Mouse (Mus musculus): ENCODE results near the gene Bfsp2. TPM values are rescaled to one million over a fixed set of nuclear protein-coding genes. Genes with fewer than 3 reads are reported as not detected.

Bfsp2 gene
- polyA plus RNA-seq, 1 experiment from 2014 or later: 1.1 TPM

DNA sequence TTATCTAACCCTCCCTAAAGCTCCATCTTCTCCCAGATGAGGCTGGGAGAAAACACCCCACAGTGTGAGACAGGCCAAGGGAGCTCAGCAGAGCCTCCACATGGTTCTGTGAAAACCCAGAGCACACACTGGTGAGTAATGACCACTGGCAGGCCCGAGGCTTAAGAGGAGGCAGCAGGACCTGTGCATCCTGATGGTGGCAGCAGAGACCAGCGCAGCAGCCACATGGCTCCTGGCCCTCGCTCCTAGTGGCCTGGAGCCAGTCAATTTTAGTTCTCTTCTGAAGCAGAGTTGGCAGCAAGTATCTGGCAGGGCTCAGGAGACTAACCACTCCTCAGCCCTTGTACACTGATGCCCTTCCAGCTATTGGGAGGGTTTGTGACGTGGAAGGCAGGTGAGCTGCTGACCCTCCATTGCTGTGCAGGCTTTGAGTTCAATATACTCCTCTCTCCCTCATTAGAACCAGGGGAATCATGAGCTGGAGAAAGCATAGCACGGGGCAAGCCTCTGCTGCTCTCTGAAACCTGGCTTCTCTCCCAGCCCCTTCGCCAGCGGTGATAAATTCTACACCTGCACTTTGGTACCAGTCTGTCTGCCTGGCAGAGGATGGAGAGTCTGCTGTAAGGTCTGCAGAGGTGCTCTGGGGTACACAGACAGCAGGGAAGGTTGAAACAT, 14.3 kb upstream of the Bfsp2 start:
- peaks cover 5% of the 10 kb centered on the region; the same call in 1 of the 2 replicates for H3K4me1 ChIP-seq (ENCODE audit: control insufficient read depth, insufficient read depth, low read length)
- no peak overlapping the region for H3K27ac ChIP-seq (replicated peaks; ENCODE audit: low read depth, low read length)
- H3K4me3 ChIP-seq (ENCODE audit: low read depth, low read length): no peak overlapping the region
- H3K27me3 ChIP-seq (ENCODE audit: control insufficient read depth, insufficient read depth, low read length): no peaks in the 10 kb centered on the region
- peak; percentile 84 for DNase-seq (ENCODE audit: low spot score)
- H3K4me2 ChIP-seq (ENCODE audit: low read depth, severe bottlenecking): no peak overlapping the region
- ATAC-seq (ENCODE audit: insufficient number of reproducible peaks, low FRiP score, low TSS enrichment, low read depth): peak; percentile 70
- H3K9me3 ChIP-seq (ENCODE audit: control insufficient read depth, low read length): no peaks in the 10 kb centered on the region
- H3K9ac ChIP-seq (ENCODE audit: low read length): no peak overlapping the region
- WGBS: 29% methylated on average over 7 of the region's 7 CpGs
- H3K36me3 ChIP-seq (ENCODE audit: control insufficient read depth, insufficient read depth, low read length): no peaks in the 10 kb centered on the region

DNA sequence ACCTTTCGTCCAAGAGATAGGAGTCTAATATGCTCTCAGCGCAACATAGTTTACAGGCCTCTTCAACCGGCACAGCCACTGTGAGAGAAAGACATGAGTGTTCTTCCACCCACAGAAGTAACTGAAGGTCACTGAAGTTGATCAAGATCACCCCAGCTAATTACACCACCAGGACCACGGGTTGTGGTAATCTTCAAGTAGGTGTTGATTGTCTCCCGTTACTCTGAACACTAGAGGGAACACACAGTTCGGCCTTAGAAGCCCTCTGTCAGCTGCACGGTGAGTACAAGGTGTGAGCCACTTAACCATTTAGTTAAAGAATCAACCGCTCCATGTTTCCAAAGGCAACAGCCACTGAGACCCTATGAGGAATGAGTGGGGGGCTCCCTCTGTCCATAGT, 11.8 kb upstream of the Bfsp2 start:
- no peak overlapping the region for H3K27ac ChIP-seq (replicated peaks; ENCODE audit: low read depth, low read length)
- H3K9me3 ChIP-seq (ENCODE audit: control insufficient read depth, low read length): no peaks in the 10 kb centered on the region
- no peak overlapping the region for H3K9ac ChIP-seq (ENCODE audit: low read length)
- DNase-seq (ENCODE audit: low spot score): no peak
- H3K27me3 ChIP-seq (ENCODE audit: control insufficient read depth, insufficient read depth, low read length): no peaks in the 10 kb centered on the region
- H3K4me2 ChIP-seq (ENCODE audit: low read depth, severe bottlenecking): no peak overlapping the region
- WGBS: 61% methylated on average over 8 of the region's 8 CpGs
- H3K4me1 ChIP-seq (ENCODE audit: control insufficient read depth, insufficient read depth, low read length): peaks cover 7% of the 10 kb centered on the region
- H3K36me3 ChIP-seq (ENCODE audit: control insufficient read depth, insufficient read depth, low read length): no peaks in the 10 kb centered on the region
- ATAC-seq (ENCODE audit: insufficient number of reproducible peaks, low FRiP score, low TSS enrichment, low read depth): no peak
- H3K4me3 ChIP-seq (ENCODE audit: low read depth, low read length): no peak overlapping the region

DNA sequence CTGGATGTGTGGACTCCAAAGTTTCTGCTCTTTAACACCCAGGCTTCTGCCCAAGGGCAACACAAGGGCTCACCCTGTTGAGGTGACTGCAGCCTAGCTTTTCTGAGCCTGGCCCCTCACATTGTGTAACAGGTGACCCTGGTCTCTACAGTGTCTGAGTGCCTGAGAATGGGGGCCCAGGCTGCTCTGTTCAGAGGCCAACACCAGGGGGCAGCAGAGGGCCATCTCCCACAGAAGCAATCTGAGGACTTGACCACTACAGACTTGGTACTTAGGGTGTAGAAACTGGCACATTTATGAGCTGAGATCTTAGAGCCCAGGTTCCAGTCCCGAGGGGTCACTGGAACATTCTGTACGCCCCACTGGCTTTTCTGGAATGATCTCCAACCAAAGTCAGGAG, 10.2 kb upstream of the Bfsp2 start:
- Histone ChIP-seq H3K9me3 (ENCODE audit: control insufficient read depth, low read length) (no peaks in the 10 kb centered on the region), H3K4me3 (ENCODE audit: low read depth, low read length) (no peak overlapping the region), H3K36me3 (ENCODE audit: control insufficient read depth, insufficient read depth, low read length) (no peaks in the 10 kb centered on the region), H3K9ac (ENCODE audit: low read length) (no peak overlapping the region), H3K4me2 (ENCODE audit: low read depth, severe bottlenecking) (no peak overlapping the region), H3K27ac (replicated peaks; ENCODE audit: low read depth, low read length) (no peak overlapping the region), H3K4me1 (ENCODE audit: control insufficient read depth, insufficient read depth, low read length) (peaks cover 9% of the 10 kb centered on the region), H3K27me3 (ENCODE audit: control insufficient read depth, insufficient read depth, low read length) (no peaks in the 10 kb centered on the region)
- peak; percentile 89 for DNase-seq (ENCODE audit: low spot score)
- peak; percentile 37; the same call in 1 of the 2 replicates for ATAC-seq (ENCODE audit: insufficient number of reproducible peaks, low FRiP score, low TSS enrichment, low read depth)
- 13% methylated on average over 2 of the region's 2 CpGs for WGBS

DNA sequence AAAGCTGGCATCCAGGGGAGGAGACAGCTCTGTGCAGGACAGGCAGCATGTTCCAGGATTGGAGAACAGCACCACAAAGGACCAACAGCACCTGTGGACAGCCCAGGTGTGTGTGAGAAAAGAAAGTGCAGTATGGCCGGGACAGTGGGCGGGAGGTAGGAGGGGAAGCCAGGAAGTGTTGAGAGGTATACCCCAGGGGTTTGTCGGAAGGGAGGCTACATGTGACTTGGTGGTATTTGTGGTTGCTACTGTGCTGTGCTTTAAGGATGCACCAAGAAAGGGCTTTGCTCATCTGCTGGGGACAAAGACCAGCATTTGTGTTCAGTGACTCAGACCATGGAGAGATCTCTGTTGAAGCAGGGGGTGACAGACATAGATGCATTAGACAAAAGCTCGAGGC, 9.7 kb upstream of the Bfsp2 start:
- Histone ChIP-seq H3K27ac (replicated peaks; ENCODE audit: low read depth, low read length) (no peak overlapping the region), H3K4me1 (ENCODE audit: control insufficient read depth, insufficient read depth, low read length) (peaks cover 9% of the 10 kb centered on the region), H3K9me3 (ENCODE audit: control insufficient read depth, low read length) (no peaks in the 10 kb centered on the region), H3K27me3 (ENCODE audit: control insufficient read depth, insufficient read depth, low read length) (no peaks in the 10 kb centered on the region), H3K36me3 (ENCODE audit: control insufficient read depth, insufficient read depth, low read length) (no peaks in the 10 kb centered on the region), H3K9ac (ENCODE audit: low read length) (no peak overlapping the region), H3K4me3 (ENCODE audit: low read depth, low read length) (no peak overlapping the region), H3K4me2 (ENCODE audit: low read depth, severe bottlenecking) (no peak overlapping the region)
- DNase-seq (ENCODE audit: low spot score) (no peak), ATAC-seq (ENCODE audit: insufficient number of reproducible peaks, low FRiP score, low TSS enrichment, low read depth) (no peak)
- WGBS: 73% methylated on average over 4 of the region's 4 CpGs

DNA sequence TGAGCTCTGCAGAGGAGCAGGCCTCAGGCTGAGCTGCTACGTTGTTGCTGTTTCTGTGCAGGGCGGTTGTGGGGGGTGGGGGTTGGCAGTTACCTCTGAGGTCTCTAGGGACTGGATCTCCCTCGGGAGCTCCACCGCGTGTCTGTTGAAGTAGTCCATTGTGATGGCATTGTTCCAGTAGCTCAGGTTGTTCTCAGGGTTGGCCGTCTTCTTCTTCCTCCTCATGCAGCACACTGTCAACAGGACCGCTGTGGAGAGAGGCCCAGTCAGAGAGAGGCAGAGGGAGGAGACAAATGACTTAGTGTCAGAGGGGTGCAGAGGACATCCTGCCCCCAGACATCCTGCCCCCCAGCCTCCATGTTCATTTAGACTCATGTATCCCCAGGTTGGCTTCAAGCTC, 8.9 kb upstream of the Bfsp2 start:
- no peak overlapping the region for H3K4me2 ChIP-seq (ENCODE audit: low read depth, severe bottlenecking)
- DNase-seq (ENCODE audit: low spot score) (no peak), ATAC-seq (ENCODE audit: insufficient number of reproducible peaks, low FRiP score, low TSS enrichment, low read depth) (no peak)
- H3K36me3 ChIP-seq (ENCODE audit: control insufficient read depth, insufficient read depth, low read length): no peaks in the 10 kb centered on the region
- no peaks in the 10 kb centered on the region for H3K9me3 ChIP-seq (ENCODE audit: control insufficient read depth, low read length)
- H3K9ac ChIP-seq (ENCODE audit: low read length): no peak overlapping the region
- no peak overlapping the region for H3K4me3 ChIP-seq (ENCODE audit: low read depth, low read length)
- no peaks in the 10 kb centered on the region for H3K27me3 ChIP-seq (ENCODE audit: control insufficient read depth, insufficient read depth, low read length)
- H3K4me1 ChIP-seq (ENCODE audit: control insufficient read depth, insufficient read depth, low read length): peaks cover 4% of the 10 kb centered on the region
- H3K27ac ChIP-seq (replicated peaks; ENCODE audit: low read depth, low read length): no peak overlapping the region
- WGBS: 72% methylated on average over 6 of the region's 7 CpGs

DNA sequence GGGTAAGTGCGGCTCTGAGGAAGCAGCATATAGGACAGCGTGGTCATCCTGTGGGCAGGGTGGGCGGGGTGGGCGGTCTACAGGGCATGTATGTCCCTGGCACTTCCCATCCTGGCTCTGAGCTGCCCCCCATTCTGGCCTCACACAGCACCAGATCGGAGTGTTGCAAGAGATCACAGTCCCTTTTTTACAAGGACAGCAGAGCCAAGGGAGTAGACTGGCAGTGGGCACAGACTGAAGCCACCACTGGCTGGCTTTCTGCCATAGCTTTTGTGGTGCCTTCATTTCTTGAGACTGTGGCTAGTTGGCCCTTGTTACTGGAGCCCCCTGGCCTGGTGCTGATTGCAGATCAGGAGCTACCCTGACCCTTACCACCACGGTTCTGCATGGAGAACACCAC, 6.0 kb upstream of the Bfsp2 start:
- Histone ChIP-seq H3K27me3 (ENCODE audit: control insufficient read depth, insufficient read depth, low read length) (no peaks in the 10 kb centered on the region), H3K4me2 (ENCODE audit: low read depth, severe bottlenecking) (no peak overlapping the region), H3K4me1 (ENCODE audit: control insufficient read depth, insufficient read depth, low read length) (peaks cover 4% of the 10 kb centered on the region), H3K4me3 (ENCODE audit: low read depth, low read length) (no peak overlapping the region), H3K9ac (ENCODE audit: low read length) (no peak overlapping the region; the same call in 1 of the 2 replicates), H3K36me3 (ENCODE audit: control insufficient read depth, insufficient read depth, low read length) (no peaks in the 10 kb centered on the region), H3K27ac (replicated peaks; ENCODE audit: low read depth, low read length) (no peak overlapping the region), H3K9me3 (ENCODE audit: control insufficient read depth, low read length) (no peaks in the 10 kb centered on the region)
- WGBS: 79% methylated on average over 6 of the region's 6 CpGs
- DNase-seq (ENCODE audit: low spot score): no peak
- no peak for ATAC-seq (ENCODE audit: insufficient number of reproducible peaks, low FRiP score, low TSS enrichment, low read depth)

DNA sequence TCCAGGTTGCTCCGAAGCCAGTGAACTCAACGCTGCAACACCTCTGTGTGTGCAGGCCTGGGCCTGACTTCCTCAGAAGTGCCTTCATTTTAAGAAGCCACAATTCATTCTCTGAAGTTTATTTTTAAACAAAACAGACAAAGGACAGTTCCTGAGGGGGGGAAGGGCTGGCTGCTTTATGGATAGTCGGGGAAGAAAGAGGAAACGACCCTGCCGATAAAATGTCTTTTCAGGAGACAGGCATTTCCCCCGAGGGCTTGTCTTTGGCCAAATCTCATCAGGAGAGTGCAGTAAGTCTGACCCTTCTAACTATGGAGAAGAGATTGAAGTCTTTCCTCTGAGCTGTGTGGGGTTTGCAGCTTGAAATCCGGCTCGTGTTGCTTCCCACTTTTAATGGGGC, 5.4 kb upstream of the Bfsp2 start:
- no peak for ATAC-seq (ENCODE audit: insufficient number of reproducible peaks, low FRiP score, low TSS enrichment, low read depth)
- Histone ChIP-seq H3K9me3 (ENCODE audit: control insufficient read depth, low read length) (no peaks in the 10 kb centered on the region), H3K4me3 (ENCODE audit: low read depth, low read length) (no peak overlapping the region), H3K4me2 (ENCODE audit: low read depth, severe bottlenecking) (no peak overlapping the region), H3K36me3 (ENCODE audit: control insufficient read depth, insufficient read depth, low read length) (no peaks in the 10 kb centered on the region), H3K4me1 (ENCODE audit: control insufficient read depth, insufficient read depth, low read length) (peaks cover 7% of the 10 kb centered on the region), H3K27me3 (ENCODE audit: control insufficient read depth, insufficient read depth, low read length) (no peaks in the 10 kb centered on the region), H3K27ac (replicated peaks; ENCODE audit: low read depth, low read length) (no peak overlapping the region), H3K9ac (ENCODE audit: low read length) (no peak overlapping the region)
- DNase-seq (ENCODE audit: low spot score): no peak
- 29% methylated on average over 8 of the region's 8 CpGs for WGBS

DNA sequence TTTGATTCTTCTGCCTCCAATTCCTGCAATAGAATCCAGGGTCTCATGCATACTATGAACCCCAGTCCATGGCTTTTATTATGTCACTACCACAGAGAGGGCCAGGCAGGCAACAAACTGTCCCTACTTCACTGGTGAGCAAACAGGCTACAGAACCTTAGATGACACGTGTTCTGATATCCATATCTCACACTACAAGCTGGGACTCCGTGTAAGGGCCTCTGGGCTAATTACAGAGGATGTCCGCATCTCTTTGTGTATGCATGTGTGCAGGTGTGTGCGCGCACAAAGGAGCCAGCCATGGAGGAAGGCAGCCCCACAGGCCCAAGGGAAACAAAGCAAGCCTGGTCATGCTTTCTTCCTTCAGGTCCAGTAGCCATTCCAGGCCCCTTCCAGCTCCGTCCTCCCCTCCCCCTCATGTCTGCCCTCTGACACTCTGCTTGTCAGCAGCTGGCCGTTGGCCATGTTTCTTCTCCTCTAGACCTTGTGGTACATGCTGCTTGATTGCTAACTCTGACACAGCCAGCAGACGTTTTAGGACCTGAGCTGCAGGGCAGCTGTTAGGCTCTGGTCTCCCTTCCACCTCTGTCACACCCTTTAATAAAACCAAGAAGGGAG, 492 bp upstream of the Bfsp2 start:
- WGBS: 47% methylated on average over 8 of the region's 8 CpGs
- H3K27me3 ChIP-seq (ENCODE audit: control insufficient read depth, insufficient read depth, low read length): no peaks in the 10 kb centered on the region
- peak; percentile 52 for DNase-seq (ENCODE audit: low spot score)
- H3K4me3 ChIP-seq (ENCODE audit: low read depth, low read length): no peak overlapping the region
- H3K36me3 ChIP-seq (ENCODE audit: control insufficient read depth, insufficient read depth, low read length): no peaks in the 10 kb centered on the region
- ATAC-seq (ENCODE audit: insufficient number of reproducible peaks, low FRiP score, low TSS enrichment, low read depth): no peak
- 0 out of 2 replicates have a peak overlapping the region, but pooled peaks have one; percentile 51 for H3K27ac ChIP-seq (replicated peaks; ENCODE audit: low read depth, low read length)
- no peak overlapping the region for H3K9ac ChIP-seq (ENCODE audit: low read length)
- H3K4me1 ChIP-seq (ENCODE audit: control insufficient read depth, insufficient read depth, low read length): 0 out of 2 replicates have a peak, but pooled peaks cover 3% of the 10 kb centered on the region
- H3K4me2 ChIP-seq (ENCODE audit: low read depth, severe bottlenecking): no peak overlapping the region
- H3K9me3 ChIP-seq (ENCODE audit: control insufficient read depth, low read length): no peaks in the 10 kb centered on the region

Measured in limb, embryonic 11.5 days (tissue).